Mouse (Mus musculus): ENCODE results near the gene Fermt1. TPM values are rescaled to one million over a fixed set of nuclear protein-coding genes. Genes with fewer than 3 reads are reported as not detected.

Fermt1 gene
- total RNA-seq, 4 experiments from 2014 or later: 0.05 TPM; not detected in 3

DNA sequence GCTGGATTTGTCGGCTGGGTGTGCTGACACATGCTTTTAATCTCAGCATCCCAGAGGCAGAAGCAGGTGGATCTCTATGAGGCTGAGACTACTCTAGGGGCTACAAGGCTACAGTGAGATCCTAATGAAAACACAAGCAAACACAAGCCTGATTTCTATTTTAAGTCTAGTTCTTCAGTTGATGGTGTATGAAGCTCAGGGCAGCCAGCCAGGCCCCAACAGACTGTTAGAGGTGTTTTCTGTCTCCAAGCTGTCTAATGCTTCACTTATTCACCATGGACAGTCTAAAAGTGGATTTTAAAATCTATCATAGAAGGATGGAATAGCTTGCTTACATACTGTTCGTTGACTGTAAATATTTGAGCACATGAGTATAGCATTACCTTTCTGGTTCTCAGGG is 84.2 kb downstream of the Fermt1 start:
- DNase-seq (ENCODE audit: low spot score in 2 of 2): no peak

DNA sequence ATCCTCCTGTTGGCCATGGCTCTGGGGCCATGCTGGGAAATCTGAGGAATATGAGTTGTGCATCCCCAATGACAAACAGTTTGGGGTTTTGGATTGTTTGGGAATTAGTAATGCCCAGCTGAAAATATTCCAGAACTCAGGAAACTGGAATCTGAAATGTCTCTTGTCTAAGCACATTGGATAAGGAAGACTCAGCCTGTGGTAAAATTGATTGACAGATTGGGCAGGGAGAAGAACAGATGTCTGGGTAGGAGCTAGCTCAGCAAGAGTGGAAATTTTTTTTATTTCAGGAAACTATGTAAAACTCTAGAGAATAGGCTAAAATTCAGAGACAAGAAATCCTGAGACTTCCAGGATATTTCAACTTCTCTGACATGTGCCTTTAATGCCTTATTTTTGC is 85.3 kb downstream of the Fermt1 start:
- DNase-seq (ENCODE audit: low spot score in 2 of 2): no peak

GRCm38 (mm10) chr2:132856333-132856732 is 89.4 kb downstream of the Fermt1 start:
- no peak for DNase-seq (ENCODE audit: low spot score in 2 of 2)

Other genes with a start within 250 kb of the Fermt1 start
- gene Chgb, start 164.6 kb downstream of the Fermt1 start, total RNA-seq (2022): under 1 TPM in 3 of 4 experiments, not detected in 1; 0.20 to 0.44 (median 0.27) TPM
- gene Trmt6, start 129.9 kb downstream of the Fermt1 start, total RNA-seq (2022): 1 to 10 TPM; 5.4 to 9.2 (median 6.7) TPM
- gene Mcm8, start 129.8 kb downstream of the Fermt1 start, total RNA-seq (2022): 1 to 10 TPM; 1.4 to 1.8 (median 1.7) TPM
- 10 to 100 TPM; 13.1 to 16.0 (median 14.2) TPM for gene Crls1, start 99.2 kb downstream of the Fermt1 start, total RNA-seq (2022)
- gene Lrrn4, start 65.0 kb downstream of the Fermt1 start, total RNA-seq (2022): not detected

Data from gastrocnemius, adult 8-10 months (tissue).